Mouse (Mus musculus): ENCODE results near the gene Zc3h4. TPM values are rescaled to one million over a fixed set of nuclear protein-coding genes. Genes with fewer than 3 reads are reported as not detected.
A peak's percentile ranks its signal among the peaks of the same experiment; 100 is the strongest.

The Zc3h4 gene
- polyA plus RNA-seq, 1 experiment, result 42.0 TPM

DNA sequence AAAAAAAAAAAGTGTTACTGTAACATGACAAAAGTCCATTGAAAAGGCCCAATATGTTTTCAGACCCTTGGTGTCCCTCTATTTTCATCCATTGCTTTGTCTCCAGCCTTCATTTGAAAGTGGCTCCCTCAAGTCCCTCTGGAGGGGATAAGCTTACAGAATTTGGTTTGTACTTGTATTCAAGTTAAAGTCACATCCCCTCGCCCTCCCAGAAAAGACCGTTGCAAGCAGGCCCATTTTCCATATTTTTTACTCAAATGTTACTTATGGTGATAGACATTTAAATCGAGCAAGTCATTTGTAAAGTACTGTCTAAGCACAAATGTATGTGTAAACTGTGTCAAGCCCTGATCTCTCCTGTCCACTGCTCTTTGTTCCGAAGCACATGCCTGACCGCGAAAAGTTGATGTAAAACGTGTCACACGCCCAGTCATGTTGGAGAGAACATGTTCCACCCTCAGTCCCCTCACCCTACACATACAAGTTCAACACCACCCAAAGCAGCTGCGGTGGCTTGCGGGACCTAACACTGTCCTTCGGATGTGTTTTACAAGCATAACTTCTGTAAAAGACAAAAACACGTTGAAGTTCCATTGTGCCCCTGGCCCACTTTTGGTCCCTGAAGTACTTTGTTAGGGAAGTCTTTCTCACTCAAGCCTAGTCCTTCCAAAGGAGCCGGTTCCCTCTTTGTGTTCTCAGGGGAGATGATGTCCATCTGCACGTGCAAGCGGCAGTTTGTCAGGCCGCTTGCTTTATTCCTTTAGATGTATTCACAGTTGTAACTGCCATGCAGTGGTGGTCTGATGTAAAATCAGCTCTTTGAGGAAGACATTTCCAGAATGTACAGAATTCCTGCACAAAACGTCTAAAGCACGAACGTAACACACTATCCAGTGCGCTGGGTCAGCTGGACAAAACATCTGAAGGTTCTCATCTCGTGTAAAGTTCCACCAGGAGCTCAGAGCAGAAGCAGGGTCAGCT is 2.5 kb downstream of the Zc3h4 start:
- H3K27me3 ChIP-seq (ENCODE audit: control insufficient read depth, insufficient read depth, low read length), result no peaks in the 10 kb centered on the region
- H3K4me3 ChIP-seq (replicated peaks; ENCODE audit: insufficient read depth, low read depth, low read length), result peak overlapping the region; percentile 89
- peak overlapping the region; percentile 43; the same call in 1 of the 2 replicates for H3K27ac ChIP-seq (ENCODE audit: insufficient read depth, low read length)
- TF ChIP-seq CTCF (IDR thresholded peaks at IDR 0.05; ENCODE audit: borderline replicate concordance, insufficient read depth, low read depth, low read length) (no peak), POLR2A (IDR thresholded peaks at IDR 0.05; ENCODE audit: borderline replicate concordance, insufficient read depth, low read length) (no peak)
- DNase-seq, result peak in 1 of 2 experiments; percentile 47
- 15% methylated on average over 21 of the region's 21 CpGs for WGBS
- peaks cover 31% of the 10 kb centered on the region for H3K4me1 ChIP-seq (ENCODE audit: control insufficient read depth, insufficient read depth, low read length)

DNA sequence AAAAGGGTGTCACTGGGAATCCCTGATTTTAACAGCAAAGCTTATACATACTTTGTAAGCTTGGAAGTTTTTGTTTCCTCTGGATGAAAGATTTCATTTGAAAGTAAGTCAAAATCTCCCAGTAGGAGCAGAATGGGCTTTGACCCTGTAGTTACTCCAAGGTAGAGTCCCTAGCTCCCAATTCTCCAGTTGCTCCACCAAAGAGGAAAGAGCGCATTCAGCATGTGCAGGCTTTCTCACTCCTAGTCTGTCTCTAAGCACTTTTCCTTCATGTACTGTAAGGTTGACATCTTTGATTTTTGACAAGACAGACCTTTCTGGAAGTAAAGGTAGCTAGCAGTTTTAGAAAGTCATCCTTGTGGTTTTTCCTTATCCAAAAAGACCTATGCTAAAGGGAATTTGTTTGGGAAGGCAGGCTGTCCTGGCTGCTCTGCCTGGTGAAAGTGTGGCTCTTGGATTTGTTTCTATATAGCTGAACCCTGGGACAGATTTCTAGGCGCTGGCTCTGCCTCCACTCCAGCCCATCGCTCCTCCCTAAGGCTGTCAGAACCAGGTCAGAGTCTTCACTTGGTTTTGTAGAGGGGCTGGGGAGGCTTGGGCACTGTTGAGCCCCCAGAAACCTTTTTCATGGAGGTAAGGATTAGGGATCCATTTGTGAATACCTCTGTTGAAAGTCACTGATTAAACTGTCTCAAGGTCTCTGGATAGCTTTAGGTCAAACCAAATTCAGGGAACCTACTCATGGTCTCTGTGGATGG is 3.8 kb downstream of the Zc3h4 start:
- 35% methylated on average over 3 of the region's 3 CpGs for WGBS
- Histone ChIP-seq H3K4me1 (ENCODE audit: control insufficient read depth, insufficient read depth, low read length) (peaks cover 25% of the 10 kb centered on the region), H3K27ac (ENCODE audit: insufficient read depth, low read length) (peak overlapping the region; percentile 64), H3K27me3 (ENCODE audit: control insufficient read depth, insufficient read depth, low read length) (no peaks in the 10 kb centered on the region), H3K4me3 (replicated peaks; ENCODE audit: insufficient read depth, low read depth, low read length) (no peak overlapping the region)
- peak; percentile 32 to 40 for DNase-seq
- TF ChIP-seq CTCF (IDR thresholded peaks at IDR 0.05; ENCODE audit: borderline replicate concordance, insufficient read depth, low read depth, low read length) (no peak), POLR2A (IDR thresholded peaks at IDR 0.05; ENCODE audit: borderline replicate concordance, insufficient read depth, low read length) (no peak)

DNA sequence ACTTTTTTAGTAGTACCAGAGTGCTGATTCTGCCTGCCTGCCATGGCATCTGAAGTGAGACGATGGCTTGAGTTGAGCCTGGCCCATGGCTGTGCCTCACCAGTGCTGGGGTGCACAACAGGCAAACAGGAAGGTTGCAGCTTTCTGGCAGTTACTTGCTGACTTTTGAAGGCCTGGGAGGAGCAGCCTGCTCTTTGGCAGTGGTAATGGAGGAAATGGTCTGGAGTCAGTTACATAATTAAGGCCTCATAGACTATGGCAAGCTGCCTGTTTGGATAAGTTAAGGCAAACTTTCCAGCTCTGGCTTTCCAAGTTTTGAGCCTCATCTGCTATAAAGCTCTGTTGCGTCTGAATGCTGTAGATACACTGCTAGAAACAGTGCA is 4.4 kb downstream of the Zc3h4 start:
- DNase-seq, result peak; percentile 46 to 60
- 21% methylated on average over 2 of the region's 2 CpGs for WGBS
- TF ChIP-seq CTCF (IDR thresholded peaks at IDR 0.05; ENCODE audit: borderline replicate concordance, insufficient read depth, low read depth, low read length) (no peak), POLR2A (IDR thresholded peaks at IDR 0.05; ENCODE audit: borderline replicate concordance, insufficient read depth, low read length) (peak; percentile 20; the same call in 1 of the 2 replicates)

DNA sequence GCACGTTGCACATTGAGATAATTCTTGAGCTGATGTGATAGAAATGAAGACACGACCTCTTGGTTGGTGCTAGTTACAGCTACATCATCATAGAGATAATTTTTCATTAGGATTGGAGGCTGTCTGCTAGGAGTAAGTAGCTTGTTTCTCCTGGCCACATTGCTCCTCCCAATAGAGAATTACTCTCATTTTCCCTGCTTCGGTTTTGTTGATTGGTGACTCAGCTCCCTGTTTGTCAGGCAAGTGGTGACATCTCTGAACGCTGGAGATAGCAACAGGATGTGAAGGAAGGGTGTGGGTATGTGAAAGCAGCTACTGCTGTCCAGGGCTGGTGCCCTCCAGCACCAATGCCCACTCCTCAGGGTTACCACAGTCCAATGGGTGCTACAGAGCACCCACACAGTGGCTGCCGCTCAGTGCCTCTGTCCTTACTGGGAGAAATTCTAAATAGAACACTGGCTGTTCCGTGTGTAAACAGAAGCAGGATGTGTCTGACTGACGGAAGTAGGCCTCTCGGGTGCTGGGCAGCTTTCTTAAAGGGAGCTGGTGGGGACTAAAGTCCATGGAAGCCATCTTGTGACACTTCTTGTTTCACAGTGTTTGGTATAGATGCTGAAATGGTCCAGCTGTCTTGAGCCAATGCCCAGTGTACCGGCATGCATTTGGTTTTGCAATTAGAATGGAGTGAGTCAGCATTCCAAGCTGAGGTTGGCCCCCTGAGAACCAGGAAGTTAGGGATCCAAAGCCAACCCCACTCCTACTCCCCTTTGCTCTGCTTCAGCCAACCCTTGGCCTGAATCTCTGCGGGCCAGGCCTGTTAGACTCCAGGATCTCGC is 5.0 kb downstream of the Zc3h4 start:
- peak overlapping the region; percentile 64 for H3K27ac ChIP-seq (ENCODE audit: insufficient read depth, low read length)
- 31% methylated on average over 11 of the region's 11 CpGs for WGBS
- H3K4me1 ChIP-seq (ENCODE audit: control insufficient read depth, insufficient read depth, low read length), result peaks cover 25% of the 10 kb centered on the region
- DNase-seq, result peak; percentile 38 to 43
- TF ChIP-seq POLR2A (IDR thresholded peaks at IDR 0.05; ENCODE audit: borderline replicate concordance, insufficient read depth, low read length) (no peak), CTCF (IDR thresholded peaks at IDR 0.05; ENCODE audit: borderline replicate concordance, insufficient read depth, low read depth, low read length) (no peak)
- H3K27me3 ChIP-seq (ENCODE audit: control insufficient read depth, insufficient read depth, low read length), result no peaks in the 10 kb centered on the region
- H3K4me3 ChIP-seq (replicated peaks; ENCODE audit: insufficient read depth, low read depth, low read length), result no peak overlapping the region

More for the DNA sequence above, 4.4 kb downstream of the Zc3h4 start:
- Histone ChIP-seq H3K4me3 (replicated peaks; ENCODE audit: insufficient read depth, low read depth, low read length) (no peak overlapping the region), H3K4me1 (ENCODE audit: control insufficient read depth, insufficient read depth, low read length) (peaks cover 25% of the 10 kb centered on the region), H3K27me3 (ENCODE audit: control insufficient read depth, insufficient read depth, low read length) (no peaks in the 10 kb centered on the region), H3K27ac (ENCODE audit: insufficient read depth, low read length) (peak overlapping the region; percentile 64)

DNA sequence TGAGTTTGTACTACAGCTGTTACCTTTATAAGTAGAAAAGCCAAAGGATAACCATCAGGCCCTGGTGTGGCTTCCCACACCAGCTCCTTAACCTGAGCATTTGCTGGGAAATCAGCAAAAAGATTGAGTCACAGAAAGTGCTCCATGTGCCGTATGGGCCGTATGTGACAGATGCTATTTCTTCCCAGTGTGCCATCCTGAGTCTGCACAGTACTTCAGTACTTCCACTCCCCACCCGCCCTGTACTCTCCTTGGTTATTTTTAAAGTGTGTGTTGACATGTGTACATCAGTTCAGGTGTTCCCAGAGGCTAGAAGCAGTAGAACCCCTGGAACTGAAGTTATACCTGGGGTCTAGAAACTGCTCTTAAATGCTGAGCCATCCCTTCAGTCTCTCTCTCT is 6.3 kb downstream of the Zc3h4 start:
- peaks cover 32% of the 10 kb centered on the region for H3K4me1 ChIP-seq (ENCODE audit: control insufficient read depth, insufficient read depth, low read length)
- no peak for TF ChIP-seq CTCF (IDR thresholded peaks at IDR 0.05; ENCODE audit: borderline replicate concordance, insufficient read depth, low read depth, low read length)
- no peak for TF ChIP-seq POLR2A (IDR thresholded peaks at IDR 0.05; ENCODE audit: borderline replicate concordance, insufficient read depth, low read length)
- no peak overlapping the region for H3K27ac ChIP-seq (ENCODE audit: insufficient read depth, low read length)
- no peak overlapping the region for H3K4me3 ChIP-seq (replicated peaks; ENCODE audit: insufficient read depth, low read depth, low read length)
- DNase-seq, result no peak
- 66% methylated on average over 3 of the region's 3 CpGs for WGBS
- no peaks in the 10 kb centered on the region for H3K27me3 ChIP-seq (ENCODE audit: control insufficient read depth, insufficient read depth, low read length)

DNA sequence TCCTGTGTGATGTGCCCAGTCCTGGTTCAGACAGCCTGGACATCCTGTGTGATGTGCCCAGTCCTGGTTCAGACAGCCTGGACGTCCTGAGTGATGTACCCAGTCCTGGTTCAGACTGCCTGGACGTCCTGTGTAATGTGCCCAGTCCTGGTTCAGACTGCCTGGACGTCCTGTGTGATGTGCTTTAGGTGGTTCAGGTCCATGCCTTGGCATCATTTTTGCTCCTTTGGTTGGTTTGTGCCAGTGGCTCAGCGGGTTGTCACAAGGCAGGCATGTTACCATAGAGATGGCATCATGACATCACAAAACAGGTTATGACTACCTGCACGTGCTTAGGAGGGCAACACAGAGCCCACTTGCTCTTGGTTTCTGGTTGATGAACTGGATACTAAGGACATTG is 10.4 kb downstream of the Zc3h4 start:
- no peaks in the 10 kb centered on the region for H3K27me3 ChIP-seq (ENCODE audit: control insufficient read depth, insufficient read depth, low read length)
- H3K27ac ChIP-seq (ENCODE audit: insufficient read depth, low read length), result no peak overlapping the region
- TF ChIP-seq POLR2A (IDR thresholded peaks at IDR 0.05; ENCODE audit: borderline replicate concordance, insufficient read depth, low read length), result no peak
- no peak for TF ChIP-seq CTCF (IDR thresholded peaks at IDR 0.05; ENCODE audit: borderline replicate concordance, insufficient read depth, low read depth, low read length)
- H3K4me1 ChIP-seq (ENCODE audit: control insufficient read depth, insufficient read depth, low read length), result peaks cover 21% of the 10 kb centered on the region
- DNase-seq, result no peak
- no peak overlapping the region for H3K4me3 ChIP-seq (replicated peaks; ENCODE audit: insufficient read depth, low read depth, low read length)
- WGBS, result 44% methylated on average over 5 of the region's 5 CpGs

Measured in cerebellum, adult 2 months (tissue).